Mouse (Mus musculus) bone marrow macrophage, adult 2 months (primary cell): ENCODE measurements around the gene Acot1.
A peak's percentile ranks its signal among the peaks of the same experiment; 100 is the strongest.

Experiments
- CTCF ChIP-seq: IDR thresholded peaks from 2 replicates; pipeline ENCODE4 v1.5.1; 2012; ENCODE audit warnings: low read depth, mild to moderate bottlenecking, low read length, moderate library complexity
- POLR2A ChIP-seq: IDR thresholded peaks from 2 replicates; pipeline ENCODE4 v1.6.1; 2012; ENCODE audit warnings: mild to moderate bottlenecking, low read depth, low read length, borderline replicate concordance

DNA sequence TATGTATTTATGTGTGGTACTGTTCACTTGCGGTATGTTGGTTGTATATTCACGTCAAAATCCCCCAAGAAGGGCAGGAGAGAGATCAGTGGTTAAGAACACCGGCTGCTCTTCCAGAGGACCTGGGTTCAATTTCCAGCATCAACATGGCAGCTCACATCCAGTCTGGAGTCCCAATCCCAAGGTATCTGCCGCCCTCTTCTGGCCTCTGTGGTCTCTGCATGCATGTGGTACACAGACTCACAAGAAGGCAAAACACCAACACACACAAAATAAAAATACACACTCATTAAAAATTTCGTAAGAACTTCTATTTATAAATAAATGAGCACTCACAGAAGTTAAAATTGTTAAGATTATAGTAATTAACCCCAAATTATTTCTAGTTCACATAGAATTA lies 53.9 kb downstream of the Acot1 start:
- TF ChIP-seq POLR2A (no peak), CTCF (peak; percentile 42; the same call in 1 of the 2 replicates)
